Mouse (Mus musculus) T-helper 1 cell (primary cell): ENCODE data around the gene Mthfd1.
"Not testable (repeated sequence)": the region's sequence is repeated elsewhere in the genome, so short reads cannot be mapped to it uniquely, and the experiment has no call there.

Experiments
- in situ Hi-C: fragments of 300-600 bp; cut with MboI, MseI; formaldehyde crosslinking; loops from one replicate; pipeline ENCODE4 v1.15.1; 2025; ENCODE audit warnings: high pct_unique_total_duplicates

Gene Mthfd1

DNA sequence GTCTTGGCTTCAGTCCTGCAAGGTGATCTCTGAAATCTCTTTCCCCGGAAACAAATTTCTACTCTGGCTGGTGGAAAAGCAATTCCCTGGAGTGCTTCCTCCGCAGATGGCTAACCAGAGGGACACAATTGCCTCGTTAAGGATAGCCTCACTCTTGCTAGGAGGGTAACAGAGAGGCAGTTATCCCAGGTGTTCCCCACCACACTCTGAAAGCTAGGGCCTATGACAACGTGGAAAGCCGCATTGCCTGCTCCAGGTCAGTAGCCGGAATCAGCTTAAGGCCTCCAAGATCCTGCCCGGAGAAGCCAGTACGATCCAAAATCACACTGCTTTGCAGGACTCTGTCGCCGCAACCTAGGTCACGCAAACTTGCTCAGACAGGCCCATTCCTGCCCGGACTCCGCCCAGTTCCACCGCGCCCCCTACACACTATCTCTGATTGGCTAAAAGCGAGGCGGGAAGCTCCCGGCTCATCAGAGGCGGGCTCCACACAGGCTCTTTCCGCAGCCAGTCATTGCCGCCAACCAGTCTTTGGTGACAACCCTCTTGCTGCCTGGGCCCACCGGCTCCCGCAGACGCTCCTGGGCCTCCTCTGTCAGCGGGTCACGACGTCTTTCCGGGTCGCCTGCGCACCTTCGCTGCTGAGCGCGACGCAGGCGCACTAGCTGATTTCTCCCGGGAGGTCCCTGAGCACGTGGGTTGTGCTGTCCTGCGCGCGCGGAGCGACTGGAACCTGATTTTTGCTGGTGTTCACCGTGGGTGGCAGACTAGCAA lies at the start of gene Mthfd1:
Gene Mthfd1, plus strand, starts transcription at position 574 of the 774 bp plus-strand sequence.
- in situ Hi-C loops: no loop called here

DNA sequence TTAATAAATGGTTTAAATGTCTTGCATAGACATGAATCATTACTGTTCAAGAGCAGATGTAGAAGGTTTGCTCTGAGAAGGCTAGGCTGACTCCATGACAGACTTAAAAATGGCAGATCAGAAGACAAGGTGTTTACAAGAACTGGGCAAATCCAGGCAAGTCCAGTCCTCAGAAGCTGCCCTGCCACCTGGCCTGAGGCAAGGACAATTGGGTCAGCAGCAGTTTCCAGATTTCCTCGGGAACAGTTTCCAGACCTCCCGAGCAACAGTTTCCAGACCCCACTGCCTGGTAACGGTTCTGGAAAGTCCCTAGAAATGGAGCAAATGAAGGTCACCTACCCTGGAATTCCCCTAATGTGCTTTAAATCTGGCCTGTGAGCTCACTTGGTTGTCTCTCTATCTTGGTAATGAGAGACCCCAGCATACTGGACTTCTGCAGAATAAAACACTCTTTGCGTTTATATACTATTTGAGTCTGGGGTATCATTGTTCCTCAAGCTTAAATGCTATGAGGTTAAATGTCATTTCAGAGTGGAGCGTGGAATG lies 45.6 kb upstream of the Mthfd1 start:
- in situ Hi-C loops: no loop called here

DNA sequence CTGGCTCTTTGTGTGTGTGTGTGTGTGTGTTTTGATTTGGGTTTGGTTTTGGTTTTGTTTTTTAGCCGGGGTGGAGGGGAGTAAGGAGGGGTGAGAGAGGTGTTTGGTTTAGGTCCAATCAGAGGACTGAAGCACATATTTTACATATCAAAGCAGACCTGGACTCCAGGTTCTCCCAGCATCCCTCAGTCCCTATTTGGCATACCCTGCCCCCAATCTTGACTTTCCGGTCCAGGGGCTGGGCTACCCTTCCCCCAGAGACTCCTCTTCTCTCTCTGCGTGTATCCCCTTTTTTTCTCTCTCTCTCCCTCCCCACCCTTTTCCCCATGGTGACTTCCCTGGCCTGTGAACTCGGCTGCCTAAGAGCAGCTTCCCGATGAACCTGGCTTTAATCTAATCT lies 40.0 kb upstream of the Mthfd1 start:
- in situ Hi-C loops: no loop called here

DNA sequence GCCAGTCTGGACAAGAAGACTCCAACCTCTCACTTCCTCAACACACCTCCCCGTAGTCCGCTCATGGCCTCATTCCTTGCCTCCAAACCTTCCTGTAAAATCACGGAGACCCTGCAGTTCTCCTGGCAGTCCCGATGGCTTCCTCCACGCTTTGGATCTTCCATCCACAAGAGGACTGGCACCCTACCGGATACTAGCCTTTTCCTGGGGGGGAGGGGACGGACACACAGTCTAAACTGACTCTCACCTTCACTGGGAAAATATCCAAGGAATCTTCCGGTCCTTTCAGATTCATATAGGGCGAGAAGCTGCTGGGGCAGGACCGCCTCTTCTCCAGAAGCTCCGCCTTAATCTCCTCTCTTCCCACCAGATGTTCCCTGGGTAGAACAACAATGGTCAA lies 38.4 kb upstream of the Mthfd1 start:
- in situ Hi-C loops: no loop called here

DNA sequence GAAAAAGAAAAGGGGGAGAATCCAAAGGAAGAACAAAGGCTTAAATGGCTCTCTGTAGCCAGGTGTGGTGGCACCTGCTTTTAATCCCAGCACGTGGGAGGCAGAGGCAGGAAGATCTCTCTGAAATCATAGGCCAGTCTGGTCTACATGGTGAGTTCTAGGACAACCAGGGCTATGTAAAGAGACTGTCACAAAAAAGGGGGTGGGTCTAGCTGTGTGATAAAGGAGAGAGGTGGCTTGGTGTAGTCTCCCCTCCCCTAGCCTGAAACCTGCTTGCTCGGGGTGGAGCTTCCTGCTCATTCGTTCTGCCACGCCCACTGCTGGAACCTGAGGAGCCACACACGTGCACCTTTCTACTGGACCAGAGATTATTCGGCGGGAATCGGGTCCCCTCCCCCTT lies 33.0 kb upstream of the Mthfd1 start:
- in situ Hi-C loops: not testable (repeated sequence)

DNA sequence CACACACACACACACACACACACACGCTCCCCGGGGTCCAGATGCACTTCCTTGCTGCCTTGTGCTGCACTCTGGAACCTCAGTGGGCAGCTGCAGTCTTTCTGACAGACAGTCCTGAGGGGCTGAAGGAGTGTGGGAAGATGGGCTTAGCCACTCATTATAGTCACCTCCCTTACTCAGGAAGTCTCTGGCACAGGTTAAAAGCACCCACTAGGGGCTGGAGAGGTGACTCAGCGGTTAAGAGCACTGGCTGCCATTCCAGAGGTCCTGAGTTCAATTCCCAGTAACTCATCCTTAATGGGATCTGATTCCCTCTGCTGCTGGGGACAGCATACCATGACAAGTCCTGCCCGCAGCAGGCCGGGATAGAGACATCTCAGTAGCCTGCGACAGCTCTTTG lies 24.5 kb upstream of the Mthfd1 start:
- in situ Hi-C loops: no loop called here

DNA sequence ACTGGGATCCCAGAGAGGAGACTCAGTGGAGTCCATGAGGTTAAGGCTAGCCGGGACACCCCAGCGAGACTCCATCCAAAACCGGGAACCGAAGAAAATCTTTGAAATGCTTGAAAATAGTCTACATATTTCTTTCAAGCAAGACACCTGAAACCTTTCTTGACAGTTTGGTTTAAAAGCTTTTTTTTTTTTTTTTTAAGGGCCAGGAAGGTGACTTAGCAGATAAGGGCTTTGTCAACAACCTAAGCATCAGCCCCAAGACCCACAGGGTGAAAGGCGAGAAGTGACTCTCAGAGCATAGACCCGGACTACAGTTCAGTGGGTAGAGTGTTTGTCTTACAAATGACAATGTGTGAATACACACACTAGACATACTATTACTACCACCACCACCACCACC lies 19.8 kb upstream of the Mthfd1 start:
- in situ Hi-C loops: no loop called here

DNA sequence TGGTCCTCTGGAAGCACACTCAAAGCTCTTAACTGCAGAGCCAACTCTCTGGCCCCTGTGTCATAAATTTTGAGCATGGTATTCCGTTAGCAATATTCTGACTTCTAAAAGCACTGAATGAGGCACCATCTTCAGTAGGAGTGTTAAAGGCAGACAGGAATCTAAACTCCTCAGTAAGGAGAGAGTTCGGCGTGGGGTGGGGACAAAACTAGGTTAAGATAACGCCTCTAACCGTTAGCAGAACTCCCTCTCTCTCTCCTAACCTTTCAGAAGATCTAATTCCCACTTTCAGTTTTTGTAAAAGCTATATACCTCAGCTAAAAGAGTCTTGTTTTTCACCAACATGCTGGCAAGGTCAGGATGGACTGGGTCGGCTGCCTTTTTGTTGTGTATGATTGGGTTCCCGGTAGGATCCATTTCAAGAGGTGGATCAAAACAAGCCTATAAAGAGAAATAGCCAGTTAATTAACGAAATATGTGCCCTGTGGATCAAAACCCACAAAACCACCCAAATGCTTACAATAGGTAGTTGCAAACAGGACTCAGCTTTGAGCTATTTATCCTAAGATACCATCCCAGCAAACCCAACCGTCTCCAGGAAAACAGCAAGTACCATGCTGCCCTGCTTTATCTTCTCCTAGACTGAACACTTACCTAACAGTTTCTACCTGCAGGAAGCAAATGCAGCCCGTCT lies 15.8 kb upstream of the Mthfd1 start:
- in situ Hi-C loops: no loop called here

DNA sequence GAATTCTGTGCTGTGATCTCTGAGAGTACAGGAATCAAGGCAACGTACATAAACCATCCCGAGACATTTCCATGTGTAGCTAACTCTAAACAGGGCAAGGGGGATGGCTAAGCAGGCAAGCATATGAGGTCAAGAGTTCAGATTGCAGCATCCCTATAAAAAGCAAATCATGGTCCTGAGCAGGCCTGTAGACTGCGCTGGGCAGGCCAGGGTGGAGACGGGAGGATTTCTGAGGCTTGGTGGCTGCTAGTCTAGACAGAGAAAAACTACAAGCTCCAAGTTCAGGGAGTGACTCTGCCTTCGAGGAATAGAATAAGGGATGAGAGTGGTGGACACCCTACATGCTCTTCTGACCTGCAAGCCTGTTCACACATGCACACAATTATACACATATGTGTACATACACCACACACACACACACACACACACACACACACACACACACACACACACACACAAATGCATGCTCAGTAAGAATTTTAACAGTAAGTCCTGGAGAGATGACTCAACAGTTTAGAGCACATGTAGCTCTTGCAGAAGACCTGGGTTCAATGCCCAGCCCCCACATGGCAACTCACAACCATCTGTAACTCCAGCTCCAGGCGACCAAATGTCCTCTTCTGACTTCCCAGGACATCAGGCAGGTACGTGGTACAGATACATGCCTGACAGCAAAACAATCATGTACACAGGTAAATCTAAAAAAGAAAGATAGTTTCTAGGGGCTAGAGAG lies 15.1 kb upstream of the Mthfd1 start:
- in situ Hi-C loops: no loop called here

DNA sequence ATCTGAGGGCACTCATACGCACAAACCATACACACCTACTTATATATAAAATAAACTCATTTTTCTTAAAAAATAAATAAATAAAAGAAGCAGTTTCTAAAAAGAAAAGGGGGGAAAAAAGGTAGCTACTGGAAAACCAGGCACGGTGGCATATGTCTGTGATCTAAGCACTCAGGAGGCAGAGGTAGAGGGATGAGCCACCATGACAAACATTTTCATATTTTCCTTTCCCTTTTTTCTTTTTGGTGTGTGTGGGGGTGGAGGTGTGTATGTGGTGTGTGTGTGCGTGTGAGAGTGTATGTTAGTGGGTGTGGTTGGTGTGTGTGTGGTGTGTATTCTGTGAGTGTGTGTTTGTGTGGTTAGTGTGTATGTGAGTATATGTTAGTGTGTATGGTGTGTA lies 14.4 kb upstream of the Mthfd1 start:
- in situ Hi-C loops: no loop called here

DNA sequence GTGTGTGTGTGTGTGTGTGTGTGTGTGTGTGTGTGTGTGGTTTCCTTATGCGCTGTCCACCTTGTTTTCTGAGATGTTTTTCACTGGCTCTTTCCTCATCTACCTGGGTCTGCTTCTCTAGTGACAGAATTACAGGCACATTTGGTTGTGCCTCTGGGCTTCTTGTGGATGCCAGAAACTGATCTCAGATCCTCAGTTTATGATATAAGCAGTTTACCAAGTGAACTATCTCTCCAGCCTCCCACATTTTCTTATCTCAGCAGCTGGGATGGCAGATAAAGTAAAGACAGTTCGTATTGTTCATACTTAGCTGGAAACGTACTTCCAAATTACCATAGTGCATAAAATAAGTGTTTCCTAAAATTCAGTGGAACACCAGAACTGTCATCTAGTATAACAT lies 14.0 kb upstream of the Mthfd1 start:
- in situ Hi-C loops: no loop called here

DNA sequence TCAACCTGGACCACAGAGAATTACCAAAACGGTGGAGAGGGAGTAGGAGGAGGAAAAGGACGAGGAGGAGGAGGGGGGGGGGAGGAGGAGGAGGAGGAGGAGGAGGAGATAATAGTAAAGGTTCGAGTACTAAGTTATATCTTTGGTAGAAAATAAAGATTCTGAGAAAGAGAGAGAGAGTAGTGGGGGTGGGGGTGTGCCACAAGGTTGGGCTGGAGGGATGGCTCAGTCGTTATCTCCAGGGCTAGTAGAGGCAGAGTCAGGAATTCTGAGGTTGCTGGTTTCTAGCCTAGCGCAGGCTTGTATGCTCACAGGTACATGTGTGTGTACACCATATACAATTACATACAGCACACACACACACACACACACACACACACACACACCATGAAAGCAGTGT lies 13.3 kb upstream of the Mthfd1 start:
- in situ Hi-C loops: no loop called here

DNA sequence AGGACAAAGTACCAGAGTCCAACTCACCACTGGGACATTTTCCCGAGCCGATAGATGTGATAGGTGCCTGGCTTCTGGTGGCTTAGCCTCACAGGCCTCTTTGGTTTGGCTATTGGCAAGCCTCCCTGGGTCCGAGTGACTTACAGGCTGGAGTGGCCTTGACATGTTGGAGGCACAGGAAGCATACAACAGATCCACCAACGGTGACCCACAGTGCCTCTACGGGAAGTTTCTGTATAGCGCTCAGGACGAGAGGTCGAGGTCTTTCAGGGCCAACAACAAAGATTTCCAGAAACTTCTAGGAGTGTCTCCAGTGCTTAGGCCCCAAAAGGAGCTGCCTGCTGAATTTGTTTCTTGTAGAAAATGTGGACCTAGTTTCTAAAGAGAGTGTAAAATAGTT lies 10.1 kb upstream of the Mthfd1 start:
- in situ Hi-C loops: no loop called here

DNA sequence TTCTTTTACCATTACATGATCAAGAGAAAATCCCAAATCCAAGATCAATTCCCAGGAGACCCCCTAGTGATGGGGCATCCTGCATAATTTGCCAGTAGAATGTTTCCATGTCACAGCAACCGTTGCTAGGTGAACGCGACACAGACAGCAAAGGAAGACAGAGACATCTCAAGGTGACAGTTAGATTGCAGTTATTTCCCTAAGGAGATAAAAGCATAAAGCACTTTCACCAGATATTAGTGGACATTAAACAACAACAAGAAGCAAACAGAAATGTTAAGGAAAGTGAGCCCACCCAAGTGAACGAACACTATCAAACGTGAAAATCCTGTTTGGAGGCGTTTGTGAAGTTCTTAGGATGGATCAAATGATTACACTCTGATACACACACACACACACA lies 8.5 kb upstream of the Mthfd1 start, which contains the start of gene Tex21:
Gene Tex21, minus strand, starts transcription at position 101 of the 400 bp plus-strand sequence.
- in situ Hi-C loops: no loop called here

DNA sequence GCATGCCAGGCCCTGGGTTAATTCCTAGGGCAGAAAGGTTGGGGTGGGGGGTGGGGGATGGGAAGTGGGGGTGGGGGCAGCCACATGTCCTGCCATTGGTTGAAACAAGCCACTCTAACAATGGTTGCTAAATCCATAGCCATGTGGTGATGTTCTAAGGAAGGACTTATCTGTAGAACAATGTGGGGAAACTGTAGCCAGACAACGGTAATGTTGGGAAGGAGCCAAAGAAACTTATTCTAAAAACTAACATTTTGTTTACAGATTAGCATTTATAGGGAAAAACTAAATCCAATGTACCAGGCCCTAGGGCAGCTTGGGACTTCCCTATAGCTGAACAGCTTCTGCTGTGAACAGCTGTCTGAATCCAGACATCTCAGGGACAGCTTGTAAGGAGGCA lies 2.0 kb upstream of the Mthfd1 start:
- in situ Hi-C loops: no loop called here

DNA sequence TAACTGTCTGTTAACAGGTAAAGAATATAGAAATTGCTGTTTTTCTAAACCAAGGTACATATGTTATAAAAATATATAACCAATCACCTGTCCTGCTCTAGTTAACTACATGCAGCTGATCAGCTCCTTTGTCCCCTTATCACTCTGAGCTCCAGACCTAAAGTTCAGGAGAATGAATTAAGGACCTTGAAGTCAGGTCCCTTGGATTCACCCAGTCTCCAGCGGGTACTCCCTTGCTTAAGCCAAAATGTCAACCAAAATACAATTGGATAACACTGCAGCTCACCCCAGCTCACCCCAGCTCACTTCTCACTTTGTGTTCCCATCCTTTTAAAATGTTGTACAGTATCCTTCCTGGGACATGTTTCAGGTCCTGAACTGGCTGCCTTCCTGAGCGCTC lies 1.5 kb upstream of the Mthfd1 start:
- in situ Hi-C loops: no loop called here

DNA sequence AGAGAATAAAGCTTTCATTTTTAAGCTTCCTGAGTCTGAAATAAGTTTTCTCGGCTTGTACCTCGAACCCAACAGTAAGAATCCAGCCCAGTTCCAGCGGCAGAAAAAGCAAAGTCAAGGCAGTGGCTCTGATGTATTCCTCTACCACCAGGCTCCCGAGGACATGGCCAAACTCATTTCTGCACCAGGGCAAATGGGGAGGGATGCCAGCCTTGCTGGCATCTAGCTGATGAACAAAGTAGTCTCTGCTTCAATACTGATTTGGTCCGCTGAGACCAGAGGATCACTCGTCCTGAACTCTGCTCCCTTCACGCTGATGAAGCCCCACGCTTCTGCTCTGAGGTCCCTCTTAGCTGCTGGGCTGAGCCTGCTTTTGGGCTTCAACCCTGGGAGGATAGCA lies 1.1 kb upstream of the Mthfd1 start:
- in situ Hi-C loops: no loop called here

DNA sequence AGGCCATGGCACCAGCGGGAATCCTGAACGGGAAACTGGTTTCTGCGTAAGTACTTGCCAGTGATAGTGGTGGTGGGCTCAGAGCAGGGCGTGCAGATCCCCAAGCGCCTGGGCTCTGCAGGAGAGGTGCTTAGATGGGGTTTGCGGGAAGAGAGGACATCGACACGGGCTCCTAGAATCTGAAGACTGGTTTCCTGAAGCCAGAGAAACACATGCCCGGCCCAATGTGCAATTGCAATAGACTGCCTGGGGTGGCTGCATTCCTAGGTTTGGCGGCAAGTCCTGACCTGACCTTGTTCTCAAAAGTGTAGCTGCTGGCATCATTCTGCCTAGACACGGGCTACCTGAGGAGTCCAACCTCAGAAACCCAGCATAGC lies 389 bp downstream of the Mthfd1 start:
- in situ Hi-C loops: no loop called here

DNA sequence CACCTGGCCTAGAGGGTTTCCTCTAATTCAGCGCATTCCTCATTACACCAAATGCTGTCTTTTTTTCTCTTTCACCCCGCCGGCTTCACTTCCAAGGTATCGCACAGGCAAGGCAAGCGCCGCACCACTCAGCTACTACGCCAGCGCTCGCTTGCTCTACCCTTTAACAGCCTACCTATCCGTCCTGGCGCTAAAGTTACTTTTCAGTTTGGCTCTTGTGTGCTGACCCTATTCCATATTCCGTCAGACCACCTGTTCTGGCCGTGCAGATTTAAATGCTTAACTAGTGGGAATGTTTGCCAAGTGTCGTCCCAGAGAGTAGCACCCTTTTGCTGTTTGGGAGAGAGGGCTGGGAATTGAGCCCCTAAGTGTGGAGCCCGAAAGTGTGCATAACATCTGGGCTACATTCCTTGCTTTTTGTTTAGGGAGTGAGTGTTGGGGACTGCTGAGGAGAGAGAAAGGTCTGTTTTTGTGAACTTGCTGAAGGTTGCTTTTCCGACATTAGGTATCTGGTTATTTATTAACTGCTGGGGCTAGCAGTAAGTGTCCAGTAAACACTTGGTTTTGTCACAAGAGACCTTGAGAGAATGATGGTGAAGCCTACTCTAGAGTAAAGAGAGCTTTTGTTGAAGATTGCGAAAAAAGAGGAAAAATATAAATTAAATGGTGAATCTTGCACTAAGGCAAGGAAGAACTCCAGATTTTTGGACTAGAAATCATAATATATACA lies 1.2 kb downstream of the Mthfd1 start:
- in situ Hi-C loops: no loop called here

DNA sequence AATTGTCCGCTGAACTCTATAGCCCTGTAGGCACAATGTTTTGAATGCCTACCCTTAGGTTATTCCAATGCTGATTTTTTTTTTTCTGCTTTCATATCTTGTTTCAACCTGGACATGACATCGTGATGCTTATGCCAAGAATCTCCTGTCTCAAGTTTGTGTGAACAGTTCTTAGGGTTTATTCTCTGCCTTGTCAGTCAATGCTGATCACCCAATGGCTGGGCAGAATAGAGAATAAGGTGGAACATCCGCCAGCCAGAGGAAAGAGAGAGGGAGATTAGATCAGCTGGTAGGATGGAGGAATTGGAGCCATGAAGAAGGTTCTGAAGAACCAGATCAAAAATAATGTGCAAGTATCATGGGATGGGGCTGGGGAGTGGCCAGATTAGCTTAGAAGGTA lies 5.6 kb downstream of the Mthfd1 start:
- in situ Hi-C loops: no loop called here

DNA sequence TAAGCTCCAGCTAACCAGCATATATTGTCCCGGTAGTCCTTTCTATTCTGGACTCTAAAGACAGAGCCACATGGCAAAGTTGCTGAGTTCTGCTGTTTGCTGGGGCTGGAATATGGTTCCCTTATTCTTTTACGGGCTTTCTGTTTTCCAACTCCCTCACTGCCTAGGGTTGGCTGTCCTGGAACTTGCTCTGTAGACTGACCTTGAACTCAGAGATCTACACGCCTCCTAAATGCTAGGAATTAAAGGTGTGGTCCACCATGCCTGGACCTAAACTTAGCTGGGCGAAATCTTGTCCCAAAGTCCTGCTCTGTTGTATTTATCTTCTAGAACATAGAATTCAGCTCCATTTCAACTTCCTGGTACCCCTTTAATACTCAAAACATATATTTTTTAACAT lies 6.5 kb downstream of the Mthfd1 start:
- in situ Hi-C loops: no loop called here

DNA sequence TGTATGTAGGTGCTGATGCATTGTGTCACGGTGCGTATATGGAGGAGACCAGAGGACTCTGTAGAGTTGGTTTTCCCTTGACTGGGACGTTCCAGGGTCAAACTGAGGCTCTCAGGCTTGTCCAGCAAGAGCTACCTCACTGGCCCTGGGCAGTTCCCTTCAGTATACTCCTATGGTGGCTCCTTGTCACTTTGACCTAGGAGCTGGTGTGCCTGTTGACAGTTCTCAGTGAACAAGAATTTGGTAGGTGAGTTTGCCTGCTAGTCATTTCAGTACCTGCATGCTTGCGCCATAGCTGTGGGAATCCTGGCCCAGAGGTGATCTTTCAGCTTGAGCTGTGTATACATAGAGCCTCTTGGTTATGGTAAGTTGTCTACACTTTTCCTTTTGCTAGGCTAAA lies 7.8 kb downstream of the Mthfd1 start:
- in situ Hi-C loops: no loop called here
